ENCODE assay signal across 9 mouse cellular contexts in the genomic region with DNA sequence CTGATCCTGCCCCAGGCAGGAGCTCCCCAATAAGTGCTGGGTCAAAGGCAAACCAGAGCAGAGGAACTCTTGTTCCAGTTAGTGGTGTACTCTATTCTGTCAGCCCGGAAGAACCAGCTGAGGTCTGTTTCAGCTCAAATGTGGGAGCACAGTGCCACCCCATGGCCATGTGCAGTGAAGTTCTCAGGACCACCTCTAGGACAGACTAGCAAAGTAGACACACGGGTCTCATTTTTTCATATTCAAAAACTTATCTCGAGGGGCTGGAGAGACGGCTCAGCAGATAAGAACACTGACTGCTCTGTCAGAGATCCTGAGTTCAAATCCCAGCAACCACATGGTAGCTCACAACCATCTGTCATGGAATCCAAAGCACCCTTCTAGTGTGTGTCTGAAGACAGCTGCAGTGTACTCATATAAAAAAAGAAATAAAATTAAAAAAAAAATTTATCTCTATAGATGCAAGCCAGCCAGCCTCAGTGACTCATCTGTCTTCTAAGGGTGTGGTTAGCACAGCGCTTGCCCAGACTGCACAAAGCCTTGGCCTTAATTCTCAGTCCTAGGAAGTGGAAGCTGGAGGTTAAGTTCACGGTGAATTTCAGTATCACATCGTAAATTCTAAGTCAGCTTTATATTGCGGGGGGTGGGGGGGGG. TPM values are rescaled to one million over a fixed set of nuclear protein-coding genes. Genes with fewer than 3 reads are reported as not detected.
A peak's percentile ranks its signal among the peaks of the same experiment; 100 is the strongest.
DNase-seq lines count a peak whose midpoint lies in the region; ATAC-seq and TF ChIP-seq lines count a peak whose summit lies in the region.
"Had no signal": no experiment of that assay in that cellular context is flagged by ENCODE, and none has a peak within 500 bp of the region (broad histone marks: within the 10 kb centered on the region; RNA-seq: fewer than 3 reads in every experiment).

No protein-coding gene starts in this region.

- H3K4me2 ChIP-seq in heart, embryonic 16.5 days (ENCODE audit: low read depth, low read length) = no peak overlapping the region
- no peak overlapping the region for H3K4me2 ChIP-seq in lung, embryonic 16.5 days (ENCODE audit: low read depth, low read length)
- H3K4me2 ChIP-seq: heart, embryonic 15.5 days had no signal

- peaks cover 25% of the 10 kb centered on the region for H3K27me3 ChIP-seq in E14TG2a.4 (ENCODE audit: insufficient read depth, low read length)
- peaks cover 11% of the 10 kb centered on the region for H3K27me3 ChIP-seq in heart, embryonic 16.5 days (ENCODE audit: control insufficient read depth, insufficient read depth, low read length)
- peaks cover 8% of the 10 kb centered on the region for H3K27me3 ChIP-seq in lung, embryonic 16.5 days (ENCODE audit: control insufficient read depth, insufficient read depth, low read depth, low read length)

- H3K4me1 ChIP-seq in E14TG2a.4 (replicated peaks; ENCODE audit: low read depth, low read length) = peaks cover 35% of the 10 kb centered on the region
- H3K4me1 ChIP-seq in heart, embryonic 16.5 days (ENCODE audit: control insufficient read depth, insufficient read depth, low read length) = peaks cover 11% of the 10 kb centered on the region
- peaks cover 12% of the 10 kb centered on the region for H3K4me1 ChIP-seq in lung, embryonic 16.5 days (replicated peaks; ENCODE audit: control insufficient read depth, insufficient read depth, low read length)

- peak; percentile 49 for TF ChIP-seq CTCF in E14TG2a.4 (conservative IDR thresholded peaks at IDR 0.05; ENCODE audit: low read length)

- WGBS in heart, embryonic 16.5 days = 39% methylated on average over 8 of the region's 8 CpGs
- WGBS in lung, embryonic 16.5 days = 32% methylated on average over 8 of the region's 8 CpGs

- 0 out of 2 replicates have a peak, but pooled peaks have one; percentile 29 for ATAC-seq in heart, embryonic 16.5 days (replicated peaks; ENCODE audit: extremely low read depth, insufficient read depth, low FRiP score)
- peak; percentile 34; the same call in 1 of the 2 replicates for ATAC-seq in lung, embryonic 16.5 days (ENCODE audit: low read depth)

- H3K9me3 ChIP-seq in E14TG2a.4 (ENCODE audit: low read length) = no peaks in the 10 kb centered on the region
- no peaks in the 10 kb centered on the region for H3K9me3 ChIP-seq in heart, embryonic 16.5 days (replicated peaks; ENCODE audit: control insufficient read depth, low read length)
- H3K9me3 ChIP-seq in lung, embryonic 16.5 days (ENCODE audit: control insufficient read depth, low read length) = no peaks in the 10 kb centered on the region
- H3K9me3 ChIP-seq: heart, embryonic 15.5 days had no signal

- peak; percentile 58 for DNase-seq in adrenal gland, adult 8-10 months
- DNase-seq in embryo, embryonic 11.5 days (ENCODE audit: low read depth, low spot score) = peak; percentile 62
- DNase-seq in layer of hippocampus, adult 11-12 months (ENCODE audit: low spot score) = peak; percentile 82
- DNase-seq in retina, embryonic 14.5 days (ENCODE audit: low spot score) = peak; percentile 86
- DNase-seq in thymus, postnatal 4 days = peak; percentile 84

- no peak overlapping the region for H3K9ac ChIP-seq in heart, embryonic 16.5 days (ENCODE audit: low read length)
- no peak overlapping the region for H3K9ac ChIP-seq in lung, embryonic 16.5 days (ENCODE audit: low read length)
- H3K9ac ChIP-seq: heart, embryonic 15.5 days had no signal

- H3K36me3 ChIP-seq in E14TG2a.4 (ENCODE audit: insufficient read depth, low read length) = peaks cover 26% of the 10 kb centered on the region
- H3K36me3 ChIP-seq in heart, embryonic 16.5 days (ENCODE audit: control insufficient read depth, insufficient read depth) = peaks cover 7% of the 10 kb centered on the region; the same call in 1 of the 2 replicates
- H3K36me3 ChIP-seq in lung, embryonic 16.5 days (ENCODE audit: control insufficient read depth, insufficient read depth, low read length) = peaks cover 5% of the 10 kb centered on the region

- no peak overlapping the region for H3K27ac ChIP-seq in heart, embryonic 16.5 days (ENCODE audit: low read length)
- no peak overlapping the region for H3K27ac ChIP-seq in lung, embryonic 16.5 days (ENCODE audit: low read length)
- H3K27ac ChIP-seq: heart, embryonic 15.5 days had no signal

- no peak overlapping the region for H3K4me3 ChIP-seq in E14TG2a.4 (replicated peaks; ENCODE audit: low read length)
- no peak overlapping the region for H3K4me3 ChIP-seq in heart, embryonic 16.5 days (ENCODE audit: low read length)
- no peak overlapping the region for H3K4me3 ChIP-seq in lung, embryonic 16.5 days (ENCODE audit: low read length)
- H3K4me3 ChIP-seq: heart, embryonic 15.5 days had no signal

RNA-seq across cellular contexts. Expression of gene Arid3c, which starts 6.8 kb away (rescaled TPM):
- not detected for total RNA-seq in adrenal gland, adult 8-10 months (2022)
- polyA plus RNA-seq in heart, embryonic 16.5 days (2015; fragmentation: Nextera tagmentation; extraction: Ambion mirVana) = not detected in 2 replicates
- polyA plus RNA-seq in lung, embryonic 16.5 days (2015; fragmentation: Nextera tagmentation; extraction: Ambion mirVana) = not detected in 2 replicates
- polyA plus RNA-seq: heart, embryonic 15.5 days had no signal

RNA-seq across cellular contexts. Expression of gene Dctn3, which starts 14.8 kb away (rescaled TPM):
- 100 to 1,000 TPM; 113 to 133 (median 119) TPM for total RNA-seq in adrenal gland, adult 8-10 months (2022)
- polyA plus RNA-seq in heart, embryonic 16.5 days (2015; fragmentation: Nextera tagmentation; extraction: Ambion mirVana) = 137 and 141 TPM in 2 replicates
- 137 and 156 TPM in 2 replicates for polyA plus RNA-seq in lung, embryonic 16.5 days (2015; fragmentation: Nextera tagmentation; extraction: Ambion mirVana)

RNA-seq across cellular contexts. Expression of gene Galt, which starts 17.3 kb away (rescaled TPM):
- total RNA-seq in adrenal gland, adult 8-10 months (2022) = 10 to 100 TPM; 40.1 to 62.7 (median 51.0) TPM
- polyA plus RNA-seq in heart, embryonic 16.5 days (2015; fragmentation: Nextera tagmentation; extraction: Ambion mirVana) = 60.6 and 69.8 TPM in 2 replicates
- polyA plus RNA-seq in lung, embryonic 16.5 days (2015; fragmentation: Nextera tagmentation; extraction: Ambion mirVana) = 36.5 and 39.6 TPM in 2 replicates

RNA-seq across cellular contexts. Expression of gene Sigmar1, which starts 18.2 kb away (rescaled TPM):
- 10 to 100 TPM; 74.2 to 81.7 (median 78.8) TPM for total RNA-seq in adrenal gland, adult 8-10 months (2022)
- 60.5 and 61.7 TPM in 2 replicates for polyA plus RNA-seq in heart, embryonic 16.5 days (2015; fragmentation: Nextera tagmentation; extraction: Ambion mirVana)
- polyA plus RNA-seq in lung, embryonic 16.5 days (2015; fragmentation: Nextera tagmentation; extraction: Ambion mirVana) = 69.9 and 72.2 TPM in 2 replicates

RNA-seq across cellular contexts. Expression of gene Rpp25l, which starts 24.4 kb away (rescaled TPM):
- total RNA-seq in adrenal gland, adult 8-10 months (2022) = 10 to 100 TPM; 35.0 to 44.4 (median 41.8) TPM
- polyA plus RNA-seq in heart, embryonic 16.5 days (2015; fragmentation: Nextera tagmentation; extraction: Ambion mirVana) = 46.1 and 48.4 TPM in 2 replicates
- polyA plus RNA-seq in lung, embryonic 16.5 days (2015; fragmentation: Nextera tagmentation; extraction: Ambion mirVana) = 80.5 and 85.0 TPM in 2 replicates
